Mouse (Mus musculus): ENCODE data around the gene Nipa2. TPM values are rescaled to one million over a fixed set of nuclear protein-coding genes. Genes with fewer than 3 reads are reported as not detected.

Gene Nipa2
- 36.8 and 38.3 TPM in 2 replicates for polyA plus RNA-seq (2015; fragmentation: Nextera tagmentation; extraction: Ambion mirVana)

- peak; percentile 98 for ATAC-seq (ENCODE audit: insufficient number of reproducible peaks, low FRiP score, low TSS enrichment, low read depth)
- Histone ChIP-seq H3K4me1 (peaks cover 14% of the 10 kb centered on the region), H3K27me3 (no peaks in the 10 kb centered on the region), H3K4me2 (replicated peaks) (peak within 1 kb of the TSS; percentile 63), H3K36me3 (no peaks in the 10 kb centered on the region), H3K27ac (replicated peaks) (peak within 1 kb of the TSS; percentile 88), H3K9me3 (replicated peaks) (no peaks in the 10 kb centered on the region), H3K9ac (peak within 1 kb of the TSS; percentile 95), H3K4me3 (replicated peaks) (peak within 1 kb of the TSS; percentile 100)
- under 1% methylated on average over 70 of the region's 70 CpGs for WGBS
These were observed at the start of gene Nipa2 for GRCm38 (mm10) chr7:55962004-55962908. TSS of gene Nipa2 (minus strand) at chr7:55962476.

DNA sequence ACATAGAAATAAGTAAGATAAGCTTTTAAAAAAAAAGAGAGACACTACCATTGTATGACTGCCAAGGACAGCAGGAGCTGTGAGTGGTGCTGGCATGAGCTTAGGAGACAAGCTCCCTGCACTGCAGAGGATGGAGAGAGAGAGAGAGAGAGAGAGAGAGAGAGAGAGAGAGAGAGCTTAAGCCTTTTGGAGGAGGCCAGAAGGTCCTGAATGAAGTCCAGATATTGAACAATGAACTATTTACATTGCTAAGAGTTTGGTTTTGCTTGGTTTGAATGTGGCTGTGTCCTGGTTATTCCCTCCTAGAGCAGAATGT is 48.7 kb upstream of the Nipa2 start:
- H3K27me3 ChIP-seq = no peaks in the 10 kb centered on the region
- H3K9me3 ChIP-seq (replicated peaks) = no peaks in the 10 kb centered on the region
- no peak for ATAC-seq (ENCODE audit: insufficient number of reproducible peaks, low FRiP score, low TSS enrichment, low read depth)
- H3K27ac ChIP-seq (replicated peaks) = no peak overlapping the region
- H3K36me3 ChIP-seq = no peaks in the 10 kb centered on the region
- H3K4me2 ChIP-seq (replicated peaks) = no peak overlapping the region
- H3K9ac ChIP-seq = no peak overlapping the region
- H3K4me3 ChIP-seq (replicated peaks) = no peak overlapping the region
- H3K4me1 ChIP-seq = peaks cover 4% of the 10 kb centered on the region; the same call in 1 of the 2 replicates

- 73% methylated on average over 4 of the region's 4 CpGs for WGBS
- no peak overlapping the region for H3K4me2 ChIP-seq (replicated peaks)
- H3K4me1 ChIP-seq = peaks cover 4% of the 10 kb centered on the region; the same call in 1 of the 2 replicates
- no peak for ATAC-seq (ENCODE audit: insufficient number of reproducible peaks, low FRiP score, low TSS enrichment, low read depth)
- no peaks in the 10 kb centered on the region for H3K27me3 ChIP-seq
- no peaks in the 10 kb centered on the region for H3K9me3 ChIP-seq (replicated peaks)
- no peaks in the 10 kb centered on the region for H3K36me3 ChIP-seq
- H3K27ac ChIP-seq (replicated peaks) = no peak overlapping the region
- no peak overlapping the region for H3K9ac ChIP-seq
- H3K4me3 ChIP-seq (replicated peaks) = no peak overlapping the region
These were observed 48.2 kb upstream of the Nipa2 start for GRCm38 (mm10) chr7:56010318-56011017.

GRCm38 (mm10) chr7:55998997-55999396 is 36.7 kb upstream of the Nipa2 start:
- 0 out of 2 replicates have a peak, but pooled peaks cover 4% of the 10 kb centered on the region for H3K4me1 ChIP-seq
- H3K27ac ChIP-seq (replicated peaks) = no peak overlapping the region
- H3K9ac ChIP-seq = no peak overlapping the region
- no peaks in the 10 kb centered on the region for H3K27me3 ChIP-seq
- 15% methylated on average over 4 of the region's 4 CpGs for WGBS
- no peak for ATAC-seq (ENCODE audit: insufficient number of reproducible peaks, low FRiP score, low TSS enrichment, low read depth)
- H3K4me3 ChIP-seq (replicated peaks) = no peak overlapping the region
- no peaks in the 10 kb centered on the region for H3K36me3 ChIP-seq
- no peaks in the 10 kb centered on the region for H3K9me3 ChIP-seq (replicated peaks)
- H3K4me2 ChIP-seq (replicated peaks) = no peak overlapping the region

DNA sequence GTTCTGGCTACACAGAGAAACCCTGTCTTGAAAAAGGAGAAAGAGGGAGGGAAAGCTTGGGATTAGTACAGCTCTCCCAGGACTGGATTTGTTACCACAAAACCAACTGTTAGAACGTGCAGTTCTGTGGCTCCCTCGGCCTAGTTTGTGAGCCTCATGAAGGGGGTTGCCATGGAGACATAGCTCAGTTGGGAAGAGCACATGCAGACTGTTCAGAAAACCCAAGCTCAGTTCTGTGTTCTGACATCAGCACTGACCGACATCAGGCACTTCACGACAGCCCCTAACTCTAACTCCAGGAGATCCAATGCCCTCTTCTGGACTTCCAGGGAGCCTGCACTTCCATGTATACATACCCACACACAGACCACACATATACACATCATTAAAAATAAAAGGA is 32.7 kb upstream of the Nipa2 start:
- no peak overlapping the region for H3K4me2 ChIP-seq (replicated peaks)
- H3K9me3 ChIP-seq (replicated peaks) = no peaks in the 10 kb centered on the region
- H3K4me3 ChIP-seq (replicated peaks) = no peak overlapping the region
- H3K27ac ChIP-seq (replicated peaks) = no peak overlapping the region
- no peaks in the 10 kb centered on the region for H3K27me3 ChIP-seq
- peak; percentile 43; the same call in 1 of the 2 replicates for ATAC-seq (ENCODE audit: insufficient number of reproducible peaks, low FRiP score, low TSS enrichment, low read depth)
- WGBS = 53% methylated on average over 4 of the region's 4 CpGs
- H3K4me1 ChIP-seq = 0 out of 2 replicates have a peak, but pooled peaks cover 4% of the 10 kb centered on the region
- H3K36me3 ChIP-seq = no peaks in the 10 kb centered on the region
- no peak overlapping the region for H3K9ac ChIP-seq

DNA sequence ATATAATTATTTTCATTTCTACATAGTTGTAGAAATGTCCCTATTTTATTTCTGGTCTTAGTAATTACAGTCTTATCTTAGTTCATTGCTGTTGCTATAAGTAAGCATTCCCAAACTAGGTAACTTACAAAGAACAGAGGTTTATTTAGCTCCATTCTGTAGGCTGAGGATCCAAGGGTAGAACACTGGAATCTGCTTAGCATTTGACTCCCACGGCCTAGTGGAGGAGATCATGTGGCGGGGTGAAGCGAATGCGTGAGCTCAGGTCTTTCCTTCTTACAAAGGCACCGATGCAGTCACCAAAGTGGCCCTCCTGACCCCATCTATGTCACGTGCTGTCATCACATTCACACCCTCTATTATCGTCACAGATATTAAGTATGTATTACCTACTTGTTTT is 29.6 kb upstream of the Nipa2 start:
- Histone ChIP-seq H3K4me1 (0 out of 2 replicates have a peak, but pooled peaks cover 4% of the 10 kb centered on the region), H3K27me3 (no peaks in the 10 kb centered on the region), H3K27ac (replicated peaks) (no peak overlapping the region), H3K36me3 (no peaks in the 10 kb centered on the region), H3K4me3 (replicated peaks) (no peak overlapping the region), H3K9me3 (replicated peaks) (no peaks in the 10 kb centered on the region), H3K9ac (no peak overlapping the region), H3K4me2 (replicated peaks) (no peak overlapping the region)
- no peak for ATAC-seq (ENCODE audit: insufficient number of reproducible peaks, low FRiP score, low TSS enrichment, low read depth)
- 84% methylated on average over 7 of the region's 7 CpGs for WGBS

DNA sequence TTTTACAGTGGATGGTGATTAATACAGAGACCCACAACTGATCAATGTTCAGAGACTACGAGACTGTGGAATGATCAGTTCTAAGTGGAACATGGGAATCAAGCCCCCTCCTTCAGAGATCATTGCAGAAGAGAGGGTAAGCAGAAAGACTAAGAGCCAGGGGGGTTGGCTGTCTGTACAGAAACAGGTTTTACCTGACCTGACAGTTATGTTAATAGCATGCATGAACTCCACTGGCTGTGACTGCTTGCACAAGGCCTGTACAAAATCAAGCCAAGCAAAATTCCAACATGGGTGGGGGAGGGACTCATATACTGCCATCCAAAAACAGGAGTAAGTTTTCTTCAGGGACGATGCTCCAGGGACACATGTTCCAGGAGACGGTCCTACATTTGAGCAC is 28.9 kb upstream of the Nipa2 start:
- Histone ChIP-seq H3K9ac (no peak overlapping the region), H3K27ac (replicated peaks) (no peak overlapping the region), H3K4me2 (replicated peaks) (no peak overlapping the region), H3K9me3 (replicated peaks) (no peaks in the 10 kb centered on the region), H3K4me1 (0 out of 2 replicates have a peak, but pooled peaks cover 4% of the 10 kb centered on the region), H3K4me3 (replicated peaks) (no peak overlapping the region), H3K27me3 (no peaks in the 10 kb centered on the region), H3K36me3 (no peaks in the 10 kb centered on the region)
- ATAC-seq (ENCODE audit: insufficient number of reproducible peaks, low FRiP score, low TSS enrichment, low read depth) = no peak
- WGBS = 80% methylated on average over 3 of the region's 3 CpGs

GRCm38 (mm10) chr7:55986526-55987214 is 24.4 kb upstream of the Nipa2 start:
- no peaks in the 10 kb centered on the region for H3K9me3 ChIP-seq (replicated peaks)
- no peak overlapping the region for H3K27ac ChIP-seq (replicated peaks)
- peak overlapping the region; percentile 25; the same call in 1 of the 2 replicates for H3K4me2 ChIP-seq (replicated peaks)
- no peak overlapping the region for H3K9ac ChIP-seq
- no peaks in the 10 kb centered on the region for H3K4me1 ChIP-seq
- 29% methylated on average over 13 of the region's 13 CpGs for WGBS
- H3K27me3 ChIP-seq = no peaks in the 10 kb centered on the region
- no peaks in the 10 kb centered on the region for H3K36me3 ChIP-seq
- ATAC-seq (ENCODE audit: insufficient number of reproducible peaks, low FRiP score, low TSS enrichment, low read depth) = peak; percentile 67; the same call in 1 of the 2 replicates
- H3K4me3 ChIP-seq (replicated peaks) = no peak overlapping the region

GRCm38 (mm10) chr7:55984754-55985153 is 22.5 kb upstream of the Nipa2 start:
- ATAC-seq (ENCODE audit: insufficient number of reproducible peaks, low FRiP score, low TSS enrichment, low read depth) = no peak
- no peaks in the 10 kb centered on the region for H3K27me3 ChIP-seq
- no peak overlapping the region for H3K9ac ChIP-seq
- no peaks in the 10 kb centered on the region for H3K4me1 ChIP-seq
- H3K27ac ChIP-seq (replicated peaks) = no peak overlapping the region
- WGBS = 56% methylated on average over 4 of the region's 4 CpGs
- no peak overlapping the region for H3K4me2 ChIP-seq (replicated peaks)
- no peaks in the 10 kb centered on the region for H3K36me3 ChIP-seq
- H3K4me3 ChIP-seq (replicated peaks) = no peak overlapping the region
- H3K9me3 ChIP-seq (replicated peaks) = no peaks in the 10 kb centered on the region

- H3K9ac ChIP-seq = no peak overlapping the region
- H3K4me2 ChIP-seq (replicated peaks) = no peak overlapping the region
- H3K9me3 ChIP-seq (replicated peaks) = no peaks in the 10 kb centered on the region
- H3K4me1 ChIP-seq = no peaks in the 10 kb centered on the region
- no peaks in the 10 kb centered on the region for H3K27me3 ChIP-seq
- H3K27ac ChIP-seq (replicated peaks) = no peak overlapping the region
- ATAC-seq (ENCODE audit: insufficient number of reproducible peaks, low FRiP score, low TSS enrichment, low read depth) = no peak
- H3K36me3 ChIP-seq = peaks cover 6% of the 10 kb centered on the region; the same call in 1 of the 2 replicates
- no peak overlapping the region for H3K4me3 ChIP-seq (replicated peaks)
- WGBS = 86% methylated on average over 5 of the region's 5 CpGs
These were observed 20.8 kb upstream of the Nipa2 start for GRCm38 (mm10) chr7:55983107-55983506.
